Mouse (Mus musculus) cerebellum, adult 2 months (tissue): Measurements from ENCODE around the gene Picalm.

Experiments used
- CTCF ChIP-seq: fragments of 200-500 bp; IDR thresholded peaks from 2 replicates; pipeline ENCODE4 v1.5.1; 2011; ENCODE audit warnings: low read depth, mild to moderate bottlenecking, control low read depth, low read length, moderate library complexity, borderline replicate concordance; ENCODE audit not compliant: insufficient read depth
- POLR2A ChIP-seq: fragments of 200-500 bp; IDR thresholded peaks from 2 replicates; pipeline ENCODE4 v1.6.1; 2011; ENCODE audit warnings: low read length, control low read depth, borderline replicate concordance; ENCODE audit not compliant: insufficient read depth

- TF ChIP-seq CTCF (no peak), POLR2A (no peak)
These were observed 37.3 kb upstream of the Picalm start for GRCm38 (mm10) chr7:90092452-90093450.
